Mouse (Mus musculus): ENCODE data around the gene Tmem115. TPM values are rescaled to one million over a fixed set of nuclear protein-coding genes. Genes with fewer than 3 reads are reported as not detected.
"Not testable (repeated sequence)": the region's sequence is repeated elsewhere in the genome, so short reads cannot be mapped to it uniquely, and the experiment has no call there.

Tmem115 gene
- polyA plus RNA-seq, 1 experiment: 43.4 TPM

GRCm38 (mm10) chr9:107571534-107572326, 38.0 kb downstream of the Tmem115 start:
- H3ac ChIP-seq (ENCODE audit: control insufficient read depth, insufficient read length): no peak overlapping the region
- H3K27me3 ChIP-seq (ENCODE audit: control insufficient read depth, insufficient read depth, insufficient read length): no peaks in the 10 kb centered on the region
- peaks cover 11% of the 10 kb centered on the region for H3K79me2 ChIP-seq (ENCODE audit: control insufficient read depth, insufficient read depth)
- no peak for TF ChIP-seq USF1 (IDR thresholded peaks at IDR 0.05; ENCODE audit: low read depth)
- TF ChIP-seq SRF (IDR thresholded peaks at IDR 0.05; ENCODE audit: control insufficient read depth, insufficient read length, low read depth): no peak
- no peak for TF ChIP-seq MYOD1 (IDR thresholded peaks at IDR 0.05; ENCODE audit: control insufficient read depth in 1 of 3, insufficient read length in 2 of 3, low read depth in 2 of 3)
- TF ChIP-seq POLR2A (IDR thresholded peaks at IDR 0.05; ENCODE audit: insufficient read length, low read depth): no peak
- H3K4me3 ChIP-seq: no peak overlapping the region
- no peak overlapping the region for H3K4me2 ChIP-seq (ENCODE audit: low read depth)
- no peaks in the 10 kb centered on the region for H3K36me3 ChIP-seq (ENCODE audit: control insufficient read depth, insufficient read depth)

GRCm38 (mm10) chr9:107572327-107572662, 38.5 kb downstream of the Tmem115 start:
- Histone ChIP-seq H3K4me3 (no peak overlapping the region), H3K27me3 (ENCODE audit: control insufficient read depth, insufficient read depth, insufficient read length) (no peaks in the 10 kb centered on the region), H3K79me2 (ENCODE audit: control insufficient read depth, insufficient read depth) (peaks cover 11% of the 10 kb centered on the region), H3K4me2 (ENCODE audit: low read depth) (no peak overlapping the region), H3K36me3 (ENCODE audit: control insufficient read depth, insufficient read depth) (no peaks in the 10 kb centered on the region), H3ac (ENCODE audit: control insufficient read depth, insufficient read length) (no peak overlapping the region)
- no peak for TF ChIP-seq CEBPB (IDR thresholded peaks at IDR 0.05; ENCODE audit: insufficient read depth, poor library complexity, severe bottlenecking)
- TF ChIP-seq MYOG (IDR thresholded peaks at IDR 0.05; ENCODE audit: control insufficient read depth in 1 of 3, insufficient read depth in 1 of 3, insufficient read length in 2 of 3, low read depth in 2 of 3): no peak
- TF ChIP-seq MYOD1 (IDR thresholded peaks at IDR 0.05; ENCODE audit: control insufficient read depth in 1 of 3, insufficient read length in 2 of 3, low read depth in 2 of 3): no peak
- no peak for TF ChIP-seq TCF12 (IDR thresholded peaks at IDR 0.05; ENCODE audit: insufficient read depth, poor library complexity, severe bottlenecking)
- TF ChIP-seq USF1 (IDR thresholded peaks at IDR 0.05; ENCODE audit: low read depth): no peak
- no peak for TF ChIP-seq POLR2A (IDR thresholded peaks at IDR 0.05; ENCODE audit: insufficient read length, low read depth)

GRCm38 (mm10) chr9:107573774-107574173, 40.0 kb downstream of the Tmem115 start:
- H3K79me2 ChIP-seq (ENCODE audit: control insufficient read depth, insufficient read depth): peaks cover 11% of the 10 kb centered on the region
- H3K27me3 ChIP-seq (ENCODE audit: control insufficient read depth, insufficient read depth, insufficient read length); H3K4me3 ChIP-seq; H3K4me2 ChIP-seq (ENCODE audit: low read depth); H3K36me3 ChIP-seq (ENCODE audit: control insufficient read depth, insufficient read depth); H3ac ChIP-seq (ENCODE audit: control insufficient read depth, insufficient read length): not testable (repeated sequence)

GRCm38 (mm10) chr9:107575579-107576356, 42.0 kb downstream of the Tmem115 start:
- peak in 1 of 3 experiments; percentile 29 for TF ChIP-seq MYOG (IDR thresholded peaks at IDR 0.05; ENCODE audit: control insufficient read depth in 1 of 3, insufficient read depth in 1 of 3, insufficient read length in 2 of 3, low read depth in 2 of 3)
- no peak for TF ChIP-seq USF1 (IDR thresholded peaks at IDR 0.05; ENCODE audit: low read depth)
- Histone ChIP-seq H3K4me2 (ENCODE audit: low read depth) (no peak overlapping the region), H3K36me3 (ENCODE audit: control insufficient read depth, insufficient read depth) (no peaks in the 10 kb centered on the region), H3K4me3 (no peak overlapping the region), H3ac (ENCODE audit: control insufficient read depth, insufficient read length) (no peak overlapping the region), H3K79me2 (ENCODE audit: control insufficient read depth, insufficient read depth) (no peaks in the 10 kb centered on the region), H3K27me3 (ENCODE audit: control insufficient read depth, insufficient read depth, insufficient read length) (no peaks in the 10 kb centered on the region)

DNA sequence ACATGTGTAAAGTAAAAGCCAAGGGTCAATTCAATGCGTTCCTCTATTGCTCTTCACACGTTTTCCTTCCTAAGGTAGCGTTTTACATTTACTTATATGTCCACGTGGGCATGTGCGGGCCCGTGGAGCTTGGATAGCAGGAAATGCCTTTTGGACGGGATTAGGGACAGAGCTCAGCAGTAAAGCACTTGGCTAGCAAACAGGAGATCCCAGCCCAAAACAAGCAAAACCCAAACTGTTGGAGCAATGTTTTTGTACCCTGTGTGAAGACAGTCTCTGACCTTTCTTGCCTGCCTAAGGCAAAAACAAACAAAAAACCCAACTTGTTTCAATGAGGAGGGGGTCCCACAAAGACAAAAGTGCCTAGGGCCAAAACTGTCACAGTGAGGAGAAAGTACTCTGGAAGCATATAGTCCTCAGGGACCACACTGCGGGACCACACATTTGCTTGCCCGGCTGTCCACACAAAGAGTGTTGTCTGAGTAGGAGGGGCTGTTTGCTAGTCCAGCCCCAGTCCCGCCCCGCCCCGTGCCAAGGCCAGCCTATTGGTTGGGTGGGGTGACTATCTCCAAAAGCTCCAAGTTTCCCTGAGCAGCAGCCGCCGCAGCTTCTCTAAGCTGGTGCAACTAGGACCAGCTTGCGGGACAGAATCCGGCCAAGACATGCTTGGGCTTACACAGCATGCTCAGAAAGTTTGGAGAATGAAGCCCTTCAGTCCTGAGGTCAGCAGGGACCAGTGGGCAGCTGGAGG, 42.8 kb downstream of the Tmem115 start, which contains the start of gene Hyal1:
Gene Hyal1 (plus strand): TSS at position 571 of the 751 bp plus-strand sequence.
- Histone ChIP-seq H3K4me2 (ENCODE audit: low read depth) (peak within 1 kb of the TSS; percentile 87), H3K4me3 (peak within 1 kb of the TSS; percentile 22), H3K36me3 (ENCODE audit: control insufficient read depth, insufficient read depth) (no peaks in the 10 kb centered on the region), H3ac (ENCODE audit: control insufficient read depth, insufficient read length) (no peak within 1 kb of the TSS), H3K27me3 (ENCODE audit: control insufficient read depth, insufficient read depth, insufficient read length) (no peaks in the 10 kb centered on the region), H3K79me2 (ENCODE audit: control insufficient read depth, insufficient read depth) (peaks cover 5% of the 10 kb centered on the region)
- TF ChIP-seq USF1 (IDR thresholded peaks at IDR 0.05; ENCODE audit: low read depth): no peak
- TF ChIP-seq POLR2AphosphoS2 (IDR thresholded peaks at IDR 0.05; ENCODE audit: insufficient read length, low read depth): peak; percentile 45
- TF ChIP-seq POLR2A (IDR thresholded peaks at IDR 0.05; ENCODE audit: insufficient read length, low read depth): peak; percentile 57

DNA sequence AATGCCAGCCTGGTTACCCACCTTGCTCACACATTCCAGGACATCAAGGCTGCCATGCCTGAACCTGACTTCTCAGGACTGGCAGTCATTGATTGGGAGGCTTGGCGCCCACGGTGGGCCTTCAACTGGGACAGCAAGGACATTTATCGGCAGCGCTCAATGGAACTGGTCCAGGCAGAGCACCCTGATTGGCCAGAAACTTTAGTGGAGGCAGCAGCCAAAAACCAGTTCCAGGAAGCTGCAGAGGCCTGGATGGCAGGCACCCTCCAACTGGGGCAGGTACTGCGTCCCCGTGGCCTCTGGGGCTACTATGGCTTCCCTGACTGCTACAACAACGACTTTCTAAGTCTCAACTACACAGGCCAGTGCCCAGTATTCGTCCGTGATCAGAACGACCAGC, 44.1 kb downstream of the Tmem115 start:
- peaks cover 5% of the 10 kb centered on the region for H3K79me2 ChIP-seq (ENCODE audit: control insufficient read depth, insufficient read depth)
- H3K4me3 ChIP-seq: no peak overlapping the region
- no peaks in the 10 kb centered on the region for H3K36me3 ChIP-seq (ENCODE audit: control insufficient read depth, insufficient read depth)
- H3ac ChIP-seq (ENCODE audit: control insufficient read depth, insufficient read length): no peak overlapping the region
- peak overlapping the region; percentile 87 for H3K4me2 ChIP-seq (ENCODE audit: low read depth)
- no peaks in the 10 kb centered on the region for H3K27me3 ChIP-seq (ENCODE audit: control insufficient read depth, insufficient read depth, insufficient read length)
- TF ChIP-seq POLR2AphosphoS2 (IDR thresholded peaks at IDR 0.05; ENCODE audit: insufficient read length, low read depth): no peak
